Mouse (Mus musculus) olfactory bulb, adult 2 months (tissue): ENCODE data around the gene Fcho1.

Experiments used
- CTCF ChIP-seq: fragments of 200-500 bp; IDR thresholded peaks from 2 replicates; pipeline ENCODE4 v1.5.1; 2012; ENCODE audit warnings: low read depth, mild to moderate bottlenecking, low read length, moderate library complexity; ENCODE audit not compliant: insufficient read depth
- POLR2A ChIP-seq: fragments of 200-500 bp; IDR thresholded peaks from 2 replicates; pipeline ENCODE4 v1.6.1; 2012; ENCODE audit warnings: mild to moderate bottlenecking, low read depth, low read length, moderate library complexity; ENCODE audit not compliant: insufficient read depth

- TF ChIP-seq CTCF (no peak), POLR2A (no peak)
These were observed 32.1 kb downstream of the Fcho1 start for GRCm38 (mm10) chr8:71693166-71694041.
